Mouse (Mus musculus) liver, postnatal 0 days (tissue): ENCODE data around the gene Mov10.

Experiments used
- CTCF ChIP-seq: sonication (generic); IDR thresholded peaks from 2 replicates; pipeline ENCODE4 v1.5.1; 2016; ENCODE audit warnings: antibody characterized with exemption, low read depth
- EP300 ChIP-seq: IDR thresholded peaks from 2 replicates; pipeline ENCODE4 v1.6.1; 2016; ENCODE audit warnings: antibody characterized with exemption, low read depth, mild to moderate bottlenecking

DNA sequence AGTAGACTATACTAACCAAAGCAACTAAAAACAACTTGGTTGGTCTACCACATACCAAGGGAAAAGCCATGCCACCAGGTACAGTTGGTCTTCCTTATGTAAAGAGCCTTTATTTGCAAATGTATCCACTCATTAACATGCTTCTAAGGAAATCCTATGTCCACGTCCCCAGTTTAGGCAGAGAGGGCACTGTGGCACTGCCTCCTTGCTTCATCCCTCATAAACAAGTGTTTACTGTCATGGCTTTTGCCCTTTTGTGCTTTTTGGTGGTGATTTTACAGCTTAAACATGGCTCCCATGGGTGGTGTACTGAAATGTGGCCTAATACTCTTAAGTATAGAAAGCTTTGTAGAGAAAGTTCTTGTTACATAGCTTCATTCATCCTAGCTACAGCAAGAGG is 2.1 kb upstream of the Mov10 start:
- no peak for TF ChIP-seq CTCF
- no peak for TF ChIP-seq EP300
